Mouse (Mus musculus): ENCODE data around the gene Spx. TPM values are rescaled to one million over a fixed set of nuclear protein-coding genes. Genes with fewer than 3 reads are reported as not detected.

The Spx gene
- total RNA-seq, 2 experiments from 2014 or later, result not detected

GRCm38 (mm10) chr6:142414597-142414996 lies 1.4 kb downstream of the Spx start:
- intact Hi-C loops (cut with DNase I), result no loop called here
- DNase-seq, result no peak

GRCm38 (mm10) chr6:142424976-142425375 lies 11.7 kb downstream of the Spx start:
- intact Hi-C loops (cut with DNase I), result no loop called here
- no peak for DNase-seq

DNA sequence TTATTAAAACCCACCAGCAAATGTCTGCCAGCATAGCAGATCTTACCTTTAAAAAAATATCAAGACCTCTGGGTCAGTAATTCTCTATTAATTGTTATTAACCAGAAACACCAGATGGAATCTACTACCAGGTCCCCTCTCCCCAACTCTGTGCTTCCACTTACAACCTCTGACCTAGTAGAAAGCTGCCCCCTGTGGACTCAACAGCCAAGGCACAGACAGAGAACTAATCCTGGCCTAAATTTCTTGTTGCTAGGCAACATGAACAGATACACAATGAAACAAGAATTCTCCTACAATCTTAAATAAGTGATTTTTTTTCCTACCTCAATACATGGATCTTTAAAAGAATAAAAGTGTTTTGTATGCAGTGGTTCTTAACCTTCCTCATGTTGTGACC lies 15.8 kb downstream of the Spx start:
- intact Hi-C loops (cut with DNase I), result no loop called here
- DNase-seq, result no peak

- DNase-seq, result no peak
- intact Hi-C loops (cut with DNase I), result no loop called here
These were observed 38.1 kb downstream of the Spx start for GRCm38 (mm10) chr6:142451381-142451780.

GRCm38 (mm10) chr6:142453311-142453710 lies 40.1 kb downstream of the Spx start:
- no peak for DNase-seq
- intact Hi-C loops (cut with DNase I), result no loop called here

GRCm38 (mm10) chr6:142455314-142455996 lies 42.2 kb downstream of the Spx start:
- no peak for DNase-seq
- intact Hi-C loops (cut with DNase I), result no loop called here

DNA sequence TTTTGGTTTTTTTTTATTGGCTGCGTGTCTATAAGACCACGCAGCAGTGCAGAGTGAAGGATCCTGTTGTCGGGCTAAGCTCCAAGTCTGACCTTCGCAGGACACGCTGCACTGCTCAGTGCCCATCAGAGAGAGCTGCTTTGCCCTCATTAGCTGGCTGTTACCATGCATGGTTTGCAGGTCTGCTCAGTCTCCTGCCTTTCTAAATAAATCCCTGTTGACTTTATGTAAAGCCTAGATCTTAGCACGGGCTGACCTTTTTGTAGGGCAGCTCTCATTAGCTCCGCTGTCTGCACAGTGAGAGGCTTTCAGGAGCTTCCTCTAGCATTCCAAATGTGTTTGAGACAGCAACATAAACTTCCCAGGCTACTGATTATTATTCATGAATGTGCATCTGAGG lies 44.8 kb downstream of the Spx start:
- intact Hi-C loops (cut with DNase I), result no loop called here
- no peak for DNase-seq

- DNase-seq, result no peak
- intact Hi-C loops (cut with DNase I), result no loop called here
These were observed 45.9 kb downstream of the Spx start for GRCm38 (mm10) chr6:142459017-142459678.

- intact Hi-C loops (cut with DNase I), result no loop called here
These were observed 49.0 kb downstream of the Spx start for GRCm38 (mm10) chr6:142462194-142462593.

More at GRCm38 (mm10) chr6:142462194-142462593, 49.0 kb downstream of the Spx start:
- DNase-seq, result no peak

Other genes with a start within 250 kb of the Spx start
- under 1 TPM in 1 of 2 experiments, not detected in 1; 0.73 TPM for gene Slco1a6, start 204.9 kb upstream of the Spx start, total RNA-seq (2021)
- gene Iapp, start 115.0 kb upstream of the Spx start, total RNA-seq (2021), result not detected
- gene Slco1a5, start 90.5 kb upstream of the Spx start, total RNA-seq (2021), result not detected
- gene Pyroxd1, start 67.8 kb upstream of the Spx start, total RNA-seq (2021), result 1 to 10 TPM; 7.7 to 8.9 TPM
- 1 to 10 TPM; 7.6 to 8.9 TPM for gene Recql, start 26.4 kb upstream of the Spx start, total RNA-seq (2021)
- gene Golt1b, start 26.2 kb upstream of the Spx start, total RNA-seq (2021), result 10 to 100 TPM; 16.7 to 18.7 TPM
- under 1 TPM in 1 of 2 experiments, not detected in 1; 0.17 TPM for gene Gys2, start 59.7 kb downstream of the Spx start, total RNA-seq (2021)
- gene Ldhb, start 94.5 kb downstream of the Spx start, total RNA-seq (2021), result 1,000 to 10,000 TPM; 1,994 to 2,026 TPM
- gene Kcnj8, start 158.2 kb downstream of the Spx start, total RNA-seq (2021), result 10 to 100 TPM; 33.3 to 39.2 TPM